Mouse (Mus musculus) cerebellum, postnatal 10 days (tissue): ENCODE measurements around the gene 4930467E23Rik.
"Not testable (repeated sequence)": the region's sequence is repeated elsewhere in the genome, so short reads cannot be mapped to it uniquely, and the experiment has no call there.

Source experiments
- DNase-seq, 2 experiments: peaks; one replicate each; pipeline ENCODE4 v3.0.0; 2021; ENCODE audit warnings: mixed read lengths in 2 of 2

4930467E23Rik gene

GRCm38 (mm10) chr8:19711171-19711860 lies 18.1 kb upstream of the 4930467E23Rik start:
- not testable (repeated sequence) for DNase-seq

GRCm38 (mm10) chr8:19712227-19712750 lies 17.1 kb upstream of the 4930467E23Rik start:
- DNase-seq: not testable (repeated sequence)

- DNase-seq: not testable (repeated sequence)
Measured at GRCm38 (mm10) chr8:19712816-19713215, 16.6 kb upstream of the 4930467E23Rik start.

GRCm38 (mm10) chr8:19713232-19713834 lies 16.0 kb upstream of the 4930467E23Rik start:
- peak in 1 of 2 experiments; percentile 24 for DNase-seq

DNA sequence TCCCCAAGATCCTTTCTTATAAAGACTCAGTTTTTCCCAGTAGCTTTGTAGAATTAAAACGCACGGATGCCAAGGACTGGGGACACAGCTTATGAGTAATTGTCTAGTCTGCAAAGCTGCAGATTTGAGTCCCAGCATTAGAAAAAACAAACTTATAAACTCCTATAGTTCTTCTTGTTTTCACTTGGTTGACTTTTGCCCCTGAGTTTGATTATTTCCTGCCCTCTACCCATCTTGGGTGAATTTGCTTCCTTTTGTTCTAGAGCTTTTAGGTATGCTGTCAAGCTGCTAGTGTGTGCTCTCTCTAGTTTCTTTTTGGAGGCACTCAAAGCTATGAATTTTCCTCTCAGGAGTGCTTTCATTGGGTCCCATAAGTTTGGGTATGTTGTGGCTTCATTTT lies 14.9 kb upstream of the 4930467E23Rik start:
- DNase-seq: not testable (repeated sequence)

DNA sequence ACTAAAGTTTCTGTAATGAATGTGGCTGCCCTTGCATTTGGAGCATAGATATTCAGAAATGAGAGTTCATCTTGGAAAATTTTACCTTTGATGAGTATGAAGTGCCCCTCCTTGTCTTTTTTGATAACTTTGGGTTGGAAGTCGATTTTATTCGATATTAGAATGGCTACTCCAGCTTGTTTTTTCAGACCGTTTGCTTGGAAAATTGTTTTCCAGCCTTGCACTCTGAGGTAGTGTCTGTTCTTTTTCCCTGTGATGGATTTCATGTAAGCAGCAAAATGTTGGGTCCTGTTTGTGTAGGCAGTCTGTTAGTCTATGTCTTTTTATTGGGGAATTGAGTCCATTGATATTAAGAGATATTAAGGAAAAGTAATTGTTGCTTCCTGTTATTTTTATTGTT lies 14.1 kb upstream of the 4930467E23Rik start:
- DNase-seq: not testable (repeated sequence)

GRCm38 (mm10) chr8:19717851-19718250 lies 11.5 kb upstream of the 4930467E23Rik start:
- peak in 1 of 2 experiments; percentile 10 for DNase-seq

DNA sequence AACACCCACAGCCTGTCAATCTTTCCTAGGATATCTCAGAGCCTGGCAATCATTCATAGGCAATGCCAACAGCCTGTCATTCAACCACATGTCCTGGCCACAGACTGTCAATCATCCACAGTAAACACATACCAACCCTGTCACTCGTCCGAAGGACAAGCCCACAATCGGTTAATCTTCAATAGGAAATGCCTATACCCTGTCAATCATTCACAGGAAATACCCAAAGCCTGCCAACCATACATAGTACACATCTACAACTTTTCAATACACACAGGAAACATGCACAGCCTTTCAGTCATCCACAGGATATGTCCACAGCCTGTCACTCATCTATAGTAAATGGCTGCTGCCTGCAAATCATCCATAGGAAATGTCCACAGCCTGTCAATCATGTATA lies 9.9 kb upstream of the 4930467E23Rik start:
- not testable (repeated sequence) for DNase-seq

GRCm38 (mm10) chr8:19724871-19725270 lies 4.5 kb upstream of the 4930467E23Rik start:
- DNase-seq: not testable (repeated sequence)

GRCm38 (mm10) chr8:19751773-19752172 lies 22.4 kb downstream of the 4930467E23Rik start:
- DNase-seq: not testable (repeated sequence)

DNA sequence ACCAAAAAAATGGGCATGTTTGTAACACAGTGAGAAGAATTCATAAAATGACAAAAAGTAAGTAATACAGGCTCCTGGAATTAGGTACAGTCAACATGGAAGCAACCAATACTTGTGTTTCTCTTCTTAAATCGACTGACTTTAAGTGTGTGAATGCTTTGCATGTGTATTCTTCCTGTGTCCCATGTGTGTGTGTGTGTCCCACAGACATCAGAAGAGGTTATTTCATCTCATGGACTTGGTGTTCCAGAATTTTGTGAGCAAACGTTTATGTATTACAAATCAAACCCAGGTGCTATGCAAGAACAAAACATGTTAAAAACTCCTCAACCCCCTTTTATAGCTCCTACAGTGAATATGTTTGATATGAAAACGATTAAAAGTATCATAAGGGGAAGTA lies 24.8 kb downstream of the 4930467E23Rik start:
- DNase-seq: not testable (repeated sequence)

DNA sequence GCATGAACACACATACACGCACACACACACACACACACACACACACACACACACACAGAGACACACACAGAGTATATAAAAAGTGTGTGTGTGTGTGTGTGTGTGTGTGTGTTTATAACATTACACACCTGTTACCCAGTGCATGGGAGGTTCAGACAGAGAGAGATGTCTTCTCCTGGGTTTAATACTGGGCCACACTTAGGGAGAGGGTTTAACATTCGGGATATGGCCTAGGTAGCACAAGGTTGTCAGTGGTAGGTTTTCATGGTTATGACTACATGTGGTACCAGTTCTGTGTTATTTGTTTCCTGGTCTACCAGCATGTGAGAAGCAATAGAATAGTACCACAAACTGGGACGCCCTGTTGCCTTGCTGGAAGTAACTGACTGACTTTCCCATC lies 25.6 kb downstream of the 4930467E23Rik start:
- DNase-seq: not testable (repeated sequence)

- not testable (repeated sequence) for DNase-seq
Measured at GRCm38 (mm10) chr8:19761660-19762059, 32.3 kb downstream of the 4930467E23Rik start.

DNA sequence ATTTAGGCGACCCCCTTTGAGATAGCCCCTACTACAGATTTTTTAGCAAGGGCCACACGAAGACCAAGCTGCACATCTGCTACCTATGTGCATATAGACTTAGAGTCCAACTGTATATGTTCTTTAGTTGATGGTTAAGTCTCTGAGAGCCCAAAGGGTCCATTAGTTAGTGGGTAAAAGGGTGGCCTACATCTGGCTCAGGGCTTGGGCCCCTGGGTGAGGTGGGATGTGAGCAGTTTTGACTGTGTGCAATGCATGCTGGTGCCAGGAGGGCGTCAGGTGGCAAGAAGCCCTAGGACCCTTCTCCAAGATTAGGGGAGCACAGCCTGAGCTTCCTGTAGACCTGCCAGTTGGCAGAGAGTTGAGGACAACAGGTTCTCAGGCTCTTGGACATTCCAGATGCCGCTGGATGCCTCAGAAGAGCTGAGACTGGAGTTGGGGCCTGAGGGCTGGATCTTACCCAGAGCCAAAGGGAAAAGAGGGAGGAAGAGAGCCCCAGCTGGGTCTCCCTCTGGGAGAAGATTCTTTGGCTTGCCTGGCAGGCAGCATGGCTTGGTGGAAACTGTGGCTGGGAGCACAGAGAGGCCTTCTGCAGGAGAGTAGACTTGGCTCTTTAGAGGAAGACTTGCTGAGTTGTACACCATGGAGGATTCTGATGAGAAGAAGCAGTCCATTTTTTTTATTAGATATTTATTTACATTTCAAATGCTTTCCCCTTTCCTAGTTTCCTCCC lies 33.6 kb downstream of the 4930467E23Rik start:
- not testable (repeated sequence) for DNase-seq

DNA sequence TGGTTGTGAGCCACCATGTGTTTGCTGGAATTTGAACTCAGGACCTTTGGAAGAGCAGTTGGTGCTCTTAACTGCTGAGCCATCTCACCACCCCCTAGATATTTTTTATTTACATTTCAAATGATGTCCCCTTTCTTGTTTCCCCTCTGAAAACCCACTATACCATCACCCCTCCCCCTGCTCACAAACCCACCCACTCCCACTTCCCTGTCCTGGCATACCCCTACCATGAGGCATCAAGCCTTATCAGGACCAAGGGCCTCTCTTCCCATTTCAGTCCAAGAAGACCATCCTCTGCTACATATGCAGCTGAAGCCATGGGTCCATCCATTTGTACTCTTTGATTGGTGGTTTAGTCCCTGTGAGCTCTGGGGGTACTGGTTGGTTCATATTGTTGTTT lies 36.2 kb downstream of the 4930467E23Rik start:
- peak in 1 of 2 experiments; percentile 16 for DNase-seq

DNA sequence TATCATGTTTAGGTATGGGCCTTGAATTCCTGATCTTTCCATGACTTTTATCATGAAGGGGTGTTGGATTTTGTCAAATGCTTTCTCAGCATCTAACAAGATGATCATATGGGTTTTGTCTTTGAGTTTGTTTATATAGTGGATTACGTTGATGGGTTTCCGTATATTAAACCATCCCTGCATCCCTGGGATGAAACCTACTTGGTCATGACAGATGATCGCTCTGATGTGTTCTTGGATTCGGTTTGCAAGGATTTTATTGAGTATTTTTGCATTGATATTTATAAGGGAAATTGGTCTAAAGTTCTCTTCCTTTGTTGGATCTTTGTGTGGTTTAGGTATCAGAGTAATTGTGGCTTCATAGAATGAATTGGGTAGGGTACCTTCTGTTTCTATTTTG lies 44.1 kb downstream of the 4930467E23Rik start:
- DNase-seq: not testable (repeated sequence)

DNA sequence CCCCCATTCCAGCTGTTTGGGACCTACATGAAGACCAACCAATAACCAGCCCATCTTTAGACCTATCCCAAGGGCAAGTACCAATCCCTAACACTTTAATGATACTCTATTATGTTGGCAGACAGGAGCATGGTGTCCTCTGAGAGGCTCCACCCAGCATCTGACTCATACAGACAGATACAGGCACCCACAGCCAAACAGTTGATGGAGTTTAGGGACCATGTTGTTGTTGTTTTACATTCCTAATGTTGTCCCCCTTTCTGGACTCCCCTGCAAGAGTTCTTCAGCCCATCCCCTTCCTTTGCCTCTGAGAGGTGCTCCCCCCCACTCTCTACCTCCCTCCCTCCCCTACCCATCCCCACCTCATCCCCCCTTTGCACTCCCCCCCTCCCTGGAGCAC lies 46.9 kb downstream of the 4930467E23Rik start:
- DNase-seq: not testable (repeated sequence)

GRCm38 (mm10) chr8:19777500-19777899 lies 48.1 kb downstream of the 4930467E23Rik start:
- DNase-seq: not testable (repeated sequence)

DNA sequence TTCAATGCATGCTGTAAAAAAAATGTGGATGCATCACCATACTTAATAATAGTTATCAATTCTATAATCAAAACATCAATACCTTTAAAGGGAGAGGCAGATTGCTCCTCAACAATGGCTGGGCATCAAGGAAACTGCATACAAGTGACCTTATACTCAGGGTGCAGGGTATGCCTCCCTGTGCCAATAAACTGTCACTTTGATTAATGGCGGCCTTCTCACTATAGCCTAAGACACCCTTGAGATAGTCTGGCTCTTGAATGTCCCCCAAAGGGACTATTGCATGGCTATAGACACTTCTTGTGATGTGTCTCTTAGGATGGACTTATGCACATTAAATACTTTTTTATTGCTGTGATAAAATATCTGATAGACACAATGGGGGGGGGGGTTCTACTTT lies 48.8 kb downstream of the 4930467E23Rik start:
- DNase-seq: peak in 1 of 2 experiments; percentile 21

- DNase-seq: not testable (repeated sequence)
Measured at GRCm38 (mm10) chr8:19778891-19779290, 49.5 kb downstream of the 4930467E23Rik start.

GRCm38 (mm10) chr8:19780212-19780611 lies 50.8 kb downstream of the 4930467E23Rik start:
- DNase-seq: not testable (repeated sequence)

GRCm38 (mm10) chr8:19780658-19781057 lies 51.3 kb downstream of the 4930467E23Rik start:
- DNase-seq: not testable (repeated sequence)
